Mouse (Mus musculus) MEL (cell line): Measurements from ENCODE around the gene Elovl3. TPM values are rescaled to one million over a fixed set of nuclear protein-coding genes. Genes with fewer than 3 reads are reported as not detected.

Experiments
- DNase-seq: peaks from one replicate; pipeline ENCODE4 v3.0.0; 2011; ENCODE audit warnings: low read depth, low spot score
- H3K27ac ChIP-seq: 2 replicates; pipeline ENCODE4 v1.5.1; 2012; ENCODE audit warnings: low read depth, mild to moderate bottlenecking, control low read depth, low read length, moderate library complexity; ENCODE audit not compliant: control insufficient read depth
- H3K27me3 ChIP-seq, 2 experiments: fragments of 150-350 bp in 1 of 2; sonication (generic) in 1 of 2; 2 replicates each; pipeline ENCODE4 v1.6.1; 2012; ENCODE audit warnings: low read length in 2 of 2, mild to moderate bottlenecking in 2 of 2, improper control_type of control experiment in 1 of 2, moderate library complexity in 1 of 2; ENCODE audit not compliant: insufficient read depth in 2 of 2, control insufficient read depth in 1 of 2
- H3K36me3 ChIP-seq, 2 experiments: 2 replicates each; pipeline ENCODE4 v1.6.1; 2012 to 2014; ENCODE audit warnings: low read length in 2 of 2, improper control_type of control experiment in 1 of 2, inconsistent platforms in 1 of 2, mild to moderate bottlenecking in 1 of 2; ENCODE audit not compliant: insufficient read depth in 2 of 2, control insufficient read depth in 1 of 2
- H3K4me1 ChIP-seq, 2 experiments: fragments of 150-350 bp in 1 of 2; sonication (generic) in 1 of 2; 2 replicates each; pipeline ENCODE4 v1.6.1; 2012; ENCODE audit warnings: low read length in 2 of 2, improper control_type of control experiment in 1 of 2, mild to moderate bottlenecking in 1 of 2; ENCODE audit not compliant: insufficient read depth in 2 of 2, control insufficient read depth in 1 of 2
- H3K4me3 ChIP-seq, 2 experiments: fragments of 150-350 bp in 1 of 2; sonication (generic) in 1 of 2; 2 replicates each; pipeline ENCODE4 v1.5.1; 2012; ENCODE audit warnings: low read depth in 2 of 2, low read length in 2 of 2, mild to moderate bottlenecking in 2 of 2, moderate library complexity in 2 of 2, control low read depth in 1 of 2, improper control_type of control experiment in 1 of 2; ENCODE audit not compliant: control insufficient read depth in 1 of 2, insufficient read depth in 1 of 2
- H3K79me2 ChIP-seq: 2 replicates; pipeline ENCODE4 v1.6.1; 2012; ENCODE audit warnings: mild to moderate bottlenecking, low read length, moderate library complexity; ENCODE audit not compliant: control insufficient read depth, poor library complexity, insufficient read depth
- H3K9ac ChIP-seq: 2 replicates; pipeline ENCODE4 v1.6.1; 2012; ENCODE audit warnings: low read depth, mild to moderate bottlenecking, control low read depth, low read length, moderate library complexity; ENCODE audit not compliant: control insufficient read depth, poor library complexity, severe bottlenecking
- H3K9me3 ChIP-seq: fragments of 150-350 bp; sonication (generic); replicated peaks from 2 replicates; pipeline ENCODE4 v1.6.1; 2012; ENCODE audit warnings: mild to moderate bottlenecking, low read length, improper control_type of control experiment, moderate library complexity; ENCODE audit not compliant: insufficient read depth
- CHD2 ChIP-seq: IDR thresholded peaks from 2 replicates; pipeline ENCODE4 v1.6.1; 2011; ENCODE audit warnings: low read length, improper control_type of control experiment
- ETS1 ChIP-seq: IDR thresholded peaks from 2 replicates; pipeline ENCODE4 v1.6.1; 2012; ENCODE audit warnings: low read depth, mild to moderate bottlenecking, inconsistent platforms, low read length, improper control_type of control experiment, moderate library complexity
- GATA1 ChIP-seq: IDR thresholded peaks from 2 replicates; pipeline ENCODE4 v1.6.1; 2011; ENCODE audit warnings: low read depth, low read length, improper control_type of control experiment
- HCFC1 ChIP-seq: IDR thresholded peaks from 2 replicates; pipeline ENCODE4 v1.6.1; 2012; ENCODE audit warnings: low read depth, mild to moderate bottlenecking, inconsistent platforms, low read length, improper control_type of control experiment, moderate library complexity
- JUND ChIP-seq: IDR thresholded peaks from 2 replicates; pipeline ENCODE4 v1.6.1; 2011; ENCODE audit warnings: low read depth, mild to moderate bottlenecking, improper control_type of control experiment, low read length
- MAFK ChIP-seq: IDR thresholded peaks from 2 replicates; pipeline ENCODE4 v1.6.1; 2011; ENCODE audit warnings: low read depth, mild to moderate bottlenecking, low read length, improper control_type of control experiment, borderline replicate concordance
- MAX ChIP-seq: IDR thresholded peaks from 2 replicates; pipeline ENCODE4 v1.6.1; 2011; ENCODE audit warnings: low read length, improper control_type of control experiment
- MEF2A ChIP-seq: IDR thresholded peaks from 2 replicates; pipeline ENCODE4 v1.6.1; 2014; ENCODE audit warnings: low read depth, mild to moderate bottlenecking, inconsistent platforms, low read length, improper control_type of control experiment; ENCODE audit not compliant: poor library complexity, insufficient replicate concordance, severe bottlenecking; ENCODE audit errors: extremely low read depth
- MXI1 ChIP-seq: IDR thresholded peaks from 2 replicates; pipeline ENCODE4 v1.6.1; 2011; ENCODE audit warnings: mild to moderate bottlenecking, low read depth, low read length, improper control_type of control experiment
- MYC ChIP-seq: IDR thresholded peaks from 2 replicates; pipeline ENCODE4 v1.6.1; 2011; ENCODE audit warnings: low read depth, mild to moderate bottlenecking, low read length, improper control_type of control experiment, moderate library complexity
- POLR2AphosphoS2 ChIP-seq: IDR thresholded peaks from 2 replicates; pipeline ENCODE4 v1.6.1; 2011; ENCODE audit warnings: low read length, improper control_type of control experiment
- POLR2AphosphoS5 ChIP-seq: IDR thresholded peaks from 2 replicates; pipeline ENCODE4 v1.6.1; 2012; ENCODE audit warnings: low read depth, borderline replicate concordance, mild to moderate bottlenecking, inconsistent platforms, low read length, moderate library complexity, mixed read lengths
- RAD21 ChIP-seq: IDR thresholded peaks from 2 replicates; pipeline ENCODE4 v1.6.1; 2011; ENCODE audit warnings: mild to moderate bottlenecking, low read depth, low read length, improper control_type of control experiment
- RCOR1 ChIP-seq: IDR thresholded peaks from 2 replicates; pipeline ENCODE4 v1.6.1; 2012; ENCODE audit warnings: low read depth, mild to moderate bottlenecking, inconsistent platforms, low read length, improper control_type of control experiment
- SIN3A ChIP-seq: IDR thresholded peaks from 2 replicates; pipeline ENCODE4 v1.6.1; 2012; ENCODE audit warnings: low read length, improper control_type of control experiment, inconsistent platforms
- SMC3 ChIP-seq: IDR thresholded peaks from 2 replicates; pipeline ENCODE4 v1.6.1; 2011; ENCODE audit warnings: low read depth, low read length, improper control_type of control experiment
- TAL1 ChIP-seq: IDR thresholded peaks from 2 replicates; pipeline ENCODE4 v1.6.1; 2012; ENCODE audit warnings: mild to moderate bottlenecking, inconsistent platforms, low read length, moderate library complexity, mixed read lengths
- TBP ChIP-seq: IDR thresholded peaks from 2 replicates; pipeline ENCODE4 v1.8.0; 2011; ENCODE audit warnings: low read depth, low read length, improper control_type of control experiment
- TCF12 ChIP-seq: IDR thresholded peaks from 2 replicates; pipeline ENCODE4 v1.6.1; 2014; ENCODE audit warnings: low read depth, mild to moderate bottlenecking, inconsistent platforms, low read length, improper control_type of control experiment, moderate library complexity
- USF1 ChIP-seq: IDR thresholded peaks from 2 replicates; pipeline ENCODE4 v1.6.1; 2014; ENCODE audit warnings: low read depth, mild to moderate bottlenecking, inconsistent platforms, low read length, improper control_type of control experiment, moderate library complexity
- USF2 ChIP-seq, 2 experiments: IDR thresholded peaks; 2 replicates each; pipeline ENCODE4 v1.6.1; 2011 to 2012; ENCODE audit warnings: improper control_type of control experiment in 2 of 2, low read length in 2 of 2, borderline replicate concordance in 1 of 2, inconsistent platforms in 1 of 2, low read depth in 1 of 2, mild to moderate bottlenecking in 1 of 2; ENCODE audit not compliant: insufficient read depth in 1 of 2
- ZMIZ1 ChIP-seq: IDR thresholded peaks from 2 replicates; pipeline ENCODE4 v1.6.1; 2012; ENCODE audit warnings: low read depth, mild to moderate bottlenecking, inconsistent platforms, low read length, improper control_type of control experiment, moderate library complexity
- ZNF384 ChIP-seq: IDR thresholded peaks from 2 replicates; pipeline ENCODE4 v1.6.1; 2012; ENCODE audit warnings: low read depth, mild to moderate bottlenecking, inconsistent platforms, low read length, improper control_type of control experiment
- polyA plus RNA-seq, 2 experiments: library from polyadenylated mRNA; stranded (reverse) in 1 of 2; unstranded in 1 of 2; fragments of >175 nt in 1 of 2; fragments of >200 nt in 1 of 2; gene quantifications; 2 replicates each; pipeline versions ENCODE4 v1.2.1 to v1.2.4; 2012; ENCODE audit warnings: low replicate concordance in 2 of 2, low read depth in 1 of 2; ENCODE audit not compliant: insufficient read length in 2 of 2, insufficient read depth in 1 of 2, missing spikeins in 1 of 2
- total RNA-seq: library from RNA; depleted of rRNA; stranded (reverse); fragments of 300-350 nt; gene quantifications from 2 replicates; pipeline ENCODE4 v1.2.3, GENCODE M21; 2012

The Elovl3 gene
- total and polyA plus RNA-seq, 3 experiments: 1.2 to 2.3 TPM; not detected in 1

GRCm38 (mm10) chr19:46172541-46172940, 40.8 kb downstream of the Elovl3 start:
- H3K9me3 ChIP-seq: no peaks in the 10 kb centered on the region
- no peak overlapping the region for H3K9ac ChIP-seq
- H3K36me3 ChIP-seq: peaks cover 0 to 10% of the 10 kb centered on the region in 2 experiments; a peak in 1 of 4 replicates
- TF ChIP-seq RCOR1: no peak
- TF ChIP-seq TAL1: no peak
- no peak for TF ChIP-seq USF2 (IDR thresholded peaks at IDR 0.05; ENCODE audit: borderline replicate concordance in 1 of 2, insufficient read depth in 1 of 2, low read depth in 1 of 2, low read length in 2 of 2)
- no peak for TF ChIP-seq MYC
- TF ChIP-seq ZNF384: no peak
- no peak for TF ChIP-seq MAFK
- no peak for TF ChIP-seq TCF12
- no peak for TF ChIP-seq MAX
- TF ChIP-seq TBP: no peak
- TF ChIP-seq GATA1: no peak
- no peak for TF ChIP-seq CHD2
- no peak for TF ChIP-seq HCFC1
- no peak for TF ChIP-seq SMC3
- no peak for TF ChIP-seq SIN3A
- no peak for TF ChIP-seq POLR2AphosphoS2
- TF ChIP-seq MXI1: no peak
- TF ChIP-seq MEF2A: no peak
- no peak for TF ChIP-seq USF1
- no peak for TF ChIP-seq JUND
- TF ChIP-seq ETS1: no peak
- H3K79me2 ChIP-seq: no peaks in the 10 kb centered on the region
- H3K4me3 ChIP-seq: no peak overlapping the region
- DNase-seq: no peak
- no peak overlapping the region for H3K27ac ChIP-seq
- no peaks in the 10 kb centered on the region for H3K4me1 ChIP-seq
- no peaks in the 10 kb centered on the region for H3K27me3 ChIP-seq

DNA sequence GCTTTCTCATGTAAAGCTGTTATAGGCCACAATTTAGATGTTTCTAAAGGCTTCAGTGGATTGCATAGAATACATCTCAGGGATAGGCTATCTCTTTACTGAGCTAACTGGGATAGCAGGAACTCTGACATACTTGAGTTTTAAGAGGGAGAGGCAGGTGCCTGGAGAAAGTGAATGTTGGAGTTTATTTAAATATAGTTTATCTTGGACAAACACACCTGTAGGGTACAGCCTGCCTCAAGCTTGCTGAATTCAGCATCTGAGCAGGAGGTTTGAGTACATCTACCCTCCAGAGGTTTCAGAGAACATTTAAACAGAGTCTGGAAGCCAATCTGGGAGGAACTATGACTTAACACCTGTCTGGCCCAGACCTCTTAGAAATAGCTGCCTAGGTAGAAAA, 43.5 kb downstream of the Elovl3 start:
- DNase-seq: no peak
- TF ChIP-seq JUND: no peak
- TF ChIP-seq MEF2A: no peak
- TF ChIP-seq MAX: no peak
- no peak for TF ChIP-seq SMC3
- no peak for TF ChIP-seq CHD2
- no peak for TF ChIP-seq ZMIZ1
- TF ChIP-seq POLR2AphosphoS5: no peak
- TF ChIP-seq RAD21: no peak
- Histone ChIP-seq H3K9ac (no peak overlapping the region), H3K9me3 (no peaks in the 10 kb centered on the region), H3K27me3 (no peaks in the 10 kb centered on the region), H3K27ac (no peak overlapping the region), H3K4me3 (no peak overlapping the region), H3K4me1 (peaks cover 4 to 10% of the 10 kb centered on the region in 2 experiments), H3K79me2 (no peaks in the 10 kb centered on the region), H3K36me3 (peaks cover 7 to 14% of the 10 kb centered on the region in 2 experiments; a peak in 3 of 4 replicates)
